Mouse (Mus musculus) lung, postnatal 0 days (tissue): ENCODE measurements around the gene Col6a6. TPM values are rescaled to one million over a fixed set of nuclear protein-coding genes. Genes with fewer than 3 reads are reported as not detected.
"Not testable (repeated sequence)": the region's sequence is repeated elsewhere in the genome, so short reads cannot be mapped to it uniquely, and the experiment has no call there.

ENCODE experiments used
- ATAC-seq: fragments of 200-750 bp; cut with Nextera tagmentation; 2 replicates; pipeline ENCODE4 v1.8.0; 2017; ENCODE audit warnings: moderate library complexity
- DNase-seq: peaks from one replicate; pipeline ENCODE4 v3.0.0-alpha.2; 2016; ENCODE audit warnings: low spot score
- H3K27ac ChIP-seq: fragments of 300-500 bp; sonication (generic); 2 replicates; pipeline ENCODE4 v1.5.1; 2014; ENCODE audit warnings: antibody characterized with exemption, mild to moderate bottlenecking, low read length, mixed read lengths
- H3K27me3 ChIP-seq: fragments of 300-500 bp; sonication (generic); replicated peaks from 2 replicates; pipeline ENCODE4 v1.6.1; 2014; ENCODE audit warnings: low read length, mixed read lengths; ENCODE audit not compliant: insufficient read depth
- H3K36me3 ChIP-seq: fragments of 300-500 bp; sonication (generic); 2 replicates; pipeline ENCODE4 v1.6.1; 2014; ENCODE audit warnings: low read length, mixed read lengths; ENCODE audit not compliant: insufficient read depth
- H3K4me1 ChIP-seq: fragments of 300-500 bp; sonication (generic); 2 replicates; pipeline ENCODE4 v1.6.1; 2014; ENCODE audit warnings: antibody characterized with exemption, low read depth, low read length, mixed read lengths; ENCODE audit not compliant: insufficient read depth
- H3K4me2 ChIP-seq: fragments of 300-500 bp; sonication (generic); replicated peaks from 2 replicates; pipeline ENCODE4 v1.6.1; 2014; ENCODE audit warnings: low read depth, mild to moderate bottlenecking, low read length, moderate library complexity, mixed read lengths
- H3K4me3 ChIP-seq: fragments of 300-500 bp; sonication (generic); 2 replicates; pipeline ENCODE4 v1.5.1; 2014; ENCODE audit warnings: low read depth, low read length
- H3K9ac ChIP-seq: fragments of 300-500 bp; sonication (generic); replicated peaks from 2 replicates; pipeline ENCODE4 v1.6.1; 2014; ENCODE audit warnings: low read depth, mild to moderate bottlenecking
- H3K9me3 ChIP-seq: fragments of 300-500 bp; sonication (generic); 2 replicates; pipeline ENCODE4 v1.6.1; 2016; ENCODE audit warnings: low read length, mixed read lengths
- CTCF ChIP-seq: IDR thresholded peaks from 2 replicates; pipeline ENCODE4 v1.5.1; 2016; ENCODE audit warnings: antibody characterized with exemption, mild to moderate bottlenecking
- EP300 ChIP-seq: IDR thresholded peaks from 2 replicates; pipeline ENCODE4 v1.6.1; 2016; ENCODE audit warnings: antibody characterized with exemption, mild to moderate bottlenecking, control low read depth
- whole genome bisulfite sequencing: fragments of 180-500 bp; shearing (Covaris S2); extraction: QIAGEN DNeasy Blood & Tissue Kit; methylation state at CpG from one replicate; pipeline ENCODE4 v1.1.7; 2014; 5-methylcytosine and 5-hydroxymethylcytosine counted together
- polyA plus RNA-seq: library from polyadenylated mRNA; unstranded; fragments of >200 nt; fragmentation: Nextera tagmentation; extraction: Ambion mirVana; gene quantifications from 2 replicates; pipeline ENCODE4 v1.2.1, GENCODE M21; 2015

Gene Col6a6
- polyA plus RNA-seq, 1 experiment from 2014 or later: 0.07 TPM

DNA sequence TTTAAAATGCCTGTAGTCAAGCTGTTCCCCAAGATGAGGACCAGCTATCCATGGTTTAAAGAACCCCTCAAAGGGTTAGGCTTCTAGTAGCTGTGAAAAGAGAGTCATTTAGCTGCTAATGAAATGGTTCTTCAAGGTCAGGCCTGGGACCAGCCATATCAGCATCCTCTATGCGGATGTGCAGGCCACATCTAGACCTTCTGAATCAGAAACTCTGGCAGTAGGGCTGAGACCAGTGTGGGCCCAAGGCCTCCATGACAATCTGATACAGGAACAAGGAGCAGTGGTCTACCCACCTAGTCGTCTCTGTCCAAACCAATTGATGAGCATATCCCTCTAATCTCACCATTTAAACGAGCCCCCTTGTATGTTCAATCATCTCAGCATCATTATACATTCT, 23.1 kb upstream of the Col6a6 start:
- ATAC-seq (no peak), DNase-seq (no peak)
- TF ChIP-seq CTCF (no peak), EP300 (no peak)
- H3K4me2 ChIP-seq: no peak overlapping the region
- no peaks in the 10 kb centered on the region for H3K4me1 ChIP-seq
- no peaks in the 10 kb centered on the region for H3K9me3 ChIP-seq
- no peaks in the 10 kb centered on the region for H3K27me3 ChIP-seq
- H3K9ac ChIP-seq: no peak overlapping the region
- no peak overlapping the region for H3K27ac ChIP-seq
- WGBS: 77% methylated on average over 3 of the region's 3 CpGs
- H3K4me3 ChIP-seq: no peak overlapping the region
- no peaks in the 10 kb centered on the region for H3K36me3 ChIP-seq

DNA sequence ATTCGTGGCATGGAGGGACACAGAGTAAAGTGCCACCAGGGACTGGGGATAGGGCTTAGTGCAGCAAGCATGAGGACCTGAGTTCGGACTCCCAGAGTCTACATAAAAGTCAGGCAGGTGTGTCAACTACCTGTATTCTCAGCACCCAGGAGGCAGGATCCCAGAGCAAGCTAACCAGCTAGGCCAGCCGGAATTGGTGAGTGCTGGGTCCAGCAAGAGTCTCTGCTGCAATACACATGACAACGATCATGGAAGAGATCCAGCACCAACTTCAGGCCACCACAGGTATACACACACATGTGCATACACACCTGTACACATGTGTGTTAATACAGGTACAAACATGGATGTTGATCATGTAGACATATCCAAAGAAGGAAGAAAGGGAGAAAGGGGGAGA, 20.4 kb upstream of the Col6a6 start:
- Histone ChIP-seq H3K36me3 (no peaks in the 10 kb centered on the region), H3K4me2 (no peak overlapping the region), H3K9ac (no peak overlapping the region), H3K9me3 (no peaks in the 10 kb centered on the region), H3K27me3 (no peaks in the 10 kb centered on the region), H3K27ac (no peak overlapping the region), H3K4me1 (no peaks in the 10 kb centered on the region), H3K4me3 (no peak overlapping the region)
- TF ChIP-seq EP300 (no peak), CTCF (no peak)
- 71% methylated on average over 4 of the region's 4 CpGs for WGBS
- ATAC-seq: no peak
- DNase-seq: no peak

DNA sequence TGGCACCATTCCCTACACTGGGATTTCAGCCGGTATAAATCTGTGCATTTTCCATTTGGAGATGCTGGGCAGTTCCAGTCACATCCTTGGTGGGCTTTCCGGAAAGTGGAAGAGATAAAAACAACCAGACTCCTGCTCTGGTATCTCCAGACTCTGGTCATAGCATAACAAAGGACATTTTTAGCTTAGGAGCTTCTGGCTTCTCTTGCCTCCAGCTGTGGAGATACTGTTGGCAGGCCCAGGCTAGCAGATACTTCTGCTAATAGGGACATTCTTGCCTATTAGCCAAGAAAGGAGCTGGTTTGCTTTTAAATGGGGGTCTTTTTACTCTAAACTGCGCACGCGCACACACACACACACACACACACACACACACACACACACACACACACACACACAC, 19.3 kb upstream of the Col6a6 start:
- no peak for ATAC-seq
- Histone ChIP-seq H3K4me2 (no peak overlapping the region), H3K27me3 (no peaks in the 10 kb centered on the region), H3K27ac (no peak overlapping the region), H3K4me3 (no peak overlapping the region), H3K4me1 (no peaks in the 10 kb centered on the region), H3K9me3 (no peaks in the 10 kb centered on the region), H3K9ac (no peak overlapping the region), H3K36me3 (no peaks in the 10 kb centered on the region)
- TF ChIP-seq CTCF: no peak
- TF ChIP-seq EP300: no peak
- WGBS: 92% methylated on average over 5 of the region's 5 CpGs
- DNase-seq: no peak

DNA sequence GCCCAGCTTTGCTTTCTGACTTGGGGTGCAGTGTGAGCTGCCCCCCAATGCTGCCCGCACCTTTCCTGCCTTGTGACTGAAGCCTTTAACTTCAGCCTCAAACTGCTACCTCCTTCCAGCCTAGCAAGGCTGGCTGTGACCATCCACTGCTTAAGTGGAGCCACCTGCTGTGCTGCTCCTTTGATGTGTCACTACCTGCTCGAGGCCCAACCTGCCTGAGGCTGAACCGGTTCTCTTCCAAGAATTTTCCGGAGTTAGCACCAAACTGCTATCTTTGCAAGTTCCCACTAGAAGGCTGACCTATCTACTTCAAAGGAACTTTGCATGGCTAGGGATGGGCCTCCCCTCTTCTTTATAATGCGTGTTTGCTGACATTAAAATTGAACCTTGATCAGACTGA, 13.4 kb upstream of the Col6a6 start:
- not testable (repeated sequence) for H3K27ac ChIP-seq, H3K27me3 ChIP-seq, DNase-seq, H3K4me2 ChIP-seq, ATAC-seq, H3K9me3 ChIP-seq, H3K4me3 ChIP-seq, H3K9ac ChIP-seq, H3K36me3 ChIP-seq, H3K4me1 ChIP-seq
- 32% methylated on average over 5 of the region's 5 CpGs for WGBS

DNA sequence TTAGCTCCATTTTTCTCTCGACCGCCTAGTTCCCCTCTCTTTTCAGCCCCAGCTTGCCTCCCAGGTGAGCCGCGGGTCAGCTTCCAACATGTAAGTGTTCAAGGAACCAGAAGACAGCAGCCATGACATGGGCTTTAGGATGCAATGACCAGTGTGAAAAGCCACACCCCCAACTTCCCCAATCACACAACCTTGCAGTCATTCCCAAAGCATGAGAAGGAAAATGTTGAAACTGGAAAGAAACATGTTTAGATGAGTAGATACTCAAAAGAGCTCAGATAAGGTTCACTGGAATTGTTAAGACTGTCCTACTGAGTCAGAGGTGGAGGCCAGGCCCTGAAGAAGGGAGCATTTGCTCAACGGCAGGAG, 11.2 kb upstream of the Col6a6 start:
- DNase-seq (no peak), ATAC-seq (no peak)
- no peak overlapping the region for H3K27ac ChIP-seq
- no peaks in the 10 kb centered on the region for H3K27me3 ChIP-seq
- 81% methylated on average over 5 of the region's 5 CpGs for WGBS
- no peak for TF ChIP-seq CTCF
- no peak for TF ChIP-seq EP300
- no peaks in the 10 kb centered on the region for H3K4me1 ChIP-seq
- H3K9me3 ChIP-seq: no peaks in the 10 kb centered on the region
- H3K4me3 ChIP-seq: no peak overlapping the region
- no peak overlapping the region for H3K4me2 ChIP-seq
- H3K9ac ChIP-seq: no peak overlapping the region
- H3K36me3 ChIP-seq: no peaks in the 10 kb centered on the region

DNA sequence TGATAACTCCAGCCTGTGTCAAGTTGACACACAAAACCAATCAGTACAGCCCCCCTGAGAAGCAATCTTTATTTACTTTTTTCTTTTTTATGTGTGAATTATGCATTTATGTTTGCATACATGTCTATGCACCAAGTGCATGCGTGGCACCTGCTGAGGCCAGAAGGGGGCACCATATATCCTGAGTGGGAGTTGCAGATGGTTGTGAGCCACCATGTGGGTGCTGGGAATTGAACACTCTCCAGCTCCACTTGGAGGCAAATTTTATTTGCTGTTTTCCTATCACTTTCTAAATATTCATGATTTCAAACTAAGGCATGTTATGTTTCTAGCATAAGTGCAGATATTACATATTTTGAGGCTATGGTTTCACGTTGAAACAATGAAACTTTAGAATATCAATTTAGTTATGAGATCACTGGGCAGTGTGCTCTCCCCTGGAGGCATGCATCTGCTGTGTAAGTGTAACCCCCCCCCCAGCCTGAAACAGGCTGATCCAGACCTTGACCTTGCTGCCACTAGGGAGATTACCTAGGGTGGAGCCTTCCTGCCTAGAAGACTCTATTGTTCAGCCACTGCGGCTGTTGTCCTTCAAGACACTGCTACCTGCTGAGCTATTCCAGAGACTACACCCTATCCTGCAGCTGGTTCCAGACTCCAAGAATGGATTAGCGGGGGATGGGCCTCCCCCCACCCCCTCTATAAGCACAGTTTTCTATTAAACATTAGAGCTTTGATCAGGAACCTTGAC, 10.6 kb upstream of the Col6a6 start:
- no peak for TF ChIP-seq EP300
- TF ChIP-seq CTCF: no peak
- no peak for ATAC-seq

DNA sequence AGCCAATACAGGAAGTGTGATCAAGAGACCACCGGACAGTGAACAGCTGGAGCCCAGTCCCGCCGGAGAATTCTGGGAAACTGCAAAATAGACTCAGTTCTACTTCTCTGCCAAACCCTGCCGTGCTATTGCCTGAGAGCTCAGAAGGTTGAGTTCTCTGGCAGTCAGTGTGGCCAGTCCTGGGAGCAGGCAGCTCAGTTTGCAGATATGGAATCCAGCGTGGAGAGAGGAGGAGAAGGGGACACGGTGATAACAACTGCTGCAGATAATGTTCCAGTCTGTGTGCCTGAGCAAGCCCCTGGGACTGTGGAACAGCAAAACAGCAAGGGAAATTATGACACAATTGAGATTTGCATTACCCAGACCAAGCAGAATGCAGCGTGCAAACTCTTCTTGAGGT, 7.6 kb upstream of the Col6a6 start:
- H3K4me2 ChIP-seq: no peak overlapping the region
- H3K4me1 ChIP-seq: no peaks in the 10 kb centered on the region
- H3K4me3 ChIP-seq: no peak overlapping the region
- no peak overlapping the region for H3K9ac ChIP-seq
- no peak overlapping the region for H3K27ac ChIP-seq
- H3K27me3 ChIP-seq: no peaks in the 10 kb centered on the region
- no peak for DNase-seq
- no peak for ATAC-seq
- TF ChIP-seq EP300 (no peak), CTCF (no peak)
- 55% methylated on average over 7 of the region's 7 CpGs for WGBS
- H3K9me3 ChIP-seq: no peaks in the 10 kb centered on the region
- H3K36me3 ChIP-seq: no peaks in the 10 kb centered on the region

More for the DNA sequence above, 10.6 kb upstream of the Col6a6 start:
- 84% methylated on average over 4 of the region's 4 CpGs for WGBS
- Histone ChIP-seq H3K4me3 (no peak overlapping the region), H3K27ac (no peak overlapping the region), H3K27me3 (no peaks in the 10 kb centered on the region), H3K9ac (no peak overlapping the region), H3K36me3 (no peaks in the 10 kb centered on the region), H3K4me2 (no peak overlapping the region), H3K9me3 (no peaks in the 10 kb centered on the region), H3K4me1 (no peaks in the 10 kb centered on the region)
- no peak for DNase-seq
